13 mouse cellular contexts compared by ENCODE assay signal in the genomic region with DNA sequence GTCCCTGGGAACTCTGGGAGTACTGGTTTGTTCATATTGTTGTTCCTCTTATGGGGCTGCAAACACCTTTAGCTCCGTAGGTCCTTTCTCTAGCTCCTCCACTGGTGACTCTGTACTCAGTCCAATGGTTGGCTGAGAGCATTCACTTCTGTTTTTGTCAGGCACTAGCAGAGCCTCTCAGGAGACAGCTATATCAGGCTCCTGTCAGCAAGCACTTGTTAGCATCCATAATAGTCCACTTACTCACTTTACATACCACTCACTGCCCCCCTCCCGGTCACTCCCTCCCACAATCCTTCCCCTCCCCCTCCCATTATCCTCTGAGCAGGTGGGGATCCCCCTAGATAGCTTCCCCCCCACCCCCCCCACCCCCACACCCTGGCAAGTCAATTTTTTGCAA.
"Had no signal": no experiment of that assay in that cellular context is flagged by ENCODE, and none has a peak within 500 bp of the region (broad histone marks: within the 10 kb centered on the region; RNA-seq: fewer than 3 reads in every experiment).

No protein-coding gene starts in this region.

- H3K27me3 ChIP-seq: limb, embryonic 15.5 days; liver, embryonic 12.5 days; midbrain, embryonic 12.5 days; neural tube, embryonic 13.5 days had no signal

- ATAC-seq: liver, embryonic 12.5 days; midbrain, embryonic 16.5 days had no signal

- H3K4me1 ChIP-seq: limb, embryonic 15.5 days; liver, embryonic 12.5 days; midbrain, embryonic 12.5 days; neural tube, embryonic 13.5 days had no signal

- H3K36me3 ChIP-seq: limb, embryonic 15.5 days; liver, embryonic 12.5 days; midbrain, embryonic 12.5 days; neural tube, embryonic 13.5 days had no signal

- H3K4me3 ChIP-seq: limb, embryonic 15.5 days; liver, embryonic 12.5 days; midbrain, embryonic 12.5 days; neural tube, embryonic 13.5 days had no signal

- H3K9me3 ChIP-seq: limb, embryonic 15.5 days; liver, embryonic 12.5 days; midbrain, embryonic 12.5 days; neural tube, embryonic 13.5 days had no signal

- H3K27ac ChIP-seq: limb, embryonic 15.5 days; liver, embryonic 12.5 days; midbrain, embryonic 12.5 days; neural tube, embryonic 13.5 days had no signal

- H3K4me2 ChIP-seq: limb, embryonic 15.5 days; liver, embryonic 12.5 days; midbrain, embryonic 12.5 days; neural tube, embryonic 13.5 days had no signal

- H3K9ac ChIP-seq: limb, embryonic 15.5 days; liver, embryonic 12.5 days; midbrain, embryonic 12.5 days; neural tube, embryonic 13.5 days had no signal

- DNase-seq: layer of hippocampus, adult 9-11 months; layer of hippocampus, postnatal 36 days; lung, postnatal 14 days; retina, postnatal 1 day; right cerebral cortex, postnatal 4 days; spleen, adult 18-20 months; thymus, adult 18-20 months; thymus, postnatal 14 days had no signal
